Mouse (Mus musculus) forebrain, embryonic 12.5 days (tissue): ENCODE results near the gene Fam136a. TPM values are rescaled to one million over a fixed set of nuclear protein-coding genes. Genes with fewer than 3 reads are reported as not detected.

ENCODE experiments used
- ATAC-seq: fragments of 200-750 bp; cut with Nextera tagmentation; 2 replicates; pipeline ENCODE4 v1.8.0; 2017; ENCODE audit warnings: moderate TSS enrichment; ENCODE audit not compliant: low FRiP score
- H3K27ac ChIP-seq: fragments of 300-500 bp; sonication (generic); 2 replicates; pipeline ENCODE4 v1.5.1; 2016; ENCODE audit warnings: mild to moderate bottlenecking
- H3K27me3 ChIP-seq: fragments of 300-500 bp; sonication (generic); 2 replicates; pipeline ENCODE4 v1.6.1; 2016; ENCODE audit warnings: mild to moderate bottlenecking
- H3K36me3 ChIP-seq: fragments of 300-500 bp; sonication (generic); replicated peaks from 2 replicates; pipeline ENCODE4 v1.6.1; 2016; ENCODE audit warnings: mild to moderate bottlenecking
- H3K4me1 ChIP-seq: fragments of 300-500 bp; sonication (generic); 2 replicates; pipeline ENCODE4 v1.6.1; 2016
- H3K4me2 ChIP-seq: fragments of 300-500 bp; sonication (generic); 2 replicates; pipeline ENCODE4 v1.6.1; 2016; ENCODE audit warnings: mild to moderate bottlenecking, moderate library complexity
- H3K4me3 ChIP-seq: fragments of 300-500 bp; sonication (generic); replicated peaks from 2 replicates; pipeline ENCODE4 v1.5.1; 2016; ENCODE audit warnings: mild to moderate bottlenecking
- H3K9ac ChIP-seq: fragments of 300-500 bp; sonication (generic); 2 replicates; pipeline ENCODE4 v1.6.1; 2016; ENCODE audit warnings: mild to moderate bottlenecking
- H3K9me3 ChIP-seq: fragments of 300-500 bp; sonication (generic); 2 replicates; pipeline ENCODE4 v1.6.1; 2016
- WGBS: fragments of 180-500 bp; shearing (Covaris S2); methylation state at CpG from one replicate; pipeline ENCODE4 v1.1.7; 2016; 5-methylcytosine and 5-hydroxymethylcytosine counted together
- polyA plus RNA-seq: library from polyadenylated mRNA; unstranded; fragments of >200 nt; fragmentation: Nextera tagmentation; extraction: Ambion mirVana; gene quantifications from 2 replicates; pipeline ENCODE4 v1.2.1, GENCODE M21; 2016

Fam136a gene
- polyA plus RNA-seq, 1 experiment from 2014 or later = 131 TPM

DNA sequence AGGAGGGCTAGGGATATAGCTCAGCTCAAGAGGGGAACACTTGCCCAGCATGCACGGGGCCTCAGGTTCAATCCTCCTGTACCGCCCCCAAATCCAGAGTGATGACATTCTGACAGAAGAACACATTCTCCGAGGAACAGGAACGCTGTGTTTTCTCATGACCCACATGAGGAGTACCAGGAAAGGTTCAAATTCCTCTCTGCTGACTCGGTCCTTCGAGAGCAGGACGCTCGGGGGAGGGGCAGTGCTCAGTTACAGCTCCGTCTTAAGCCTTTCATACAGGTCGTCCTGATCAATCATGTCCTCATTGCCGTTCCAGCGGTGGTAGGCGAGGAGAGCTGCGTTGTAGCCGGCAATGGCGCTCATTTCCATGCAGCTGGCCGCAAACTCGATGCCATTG is 23.0 kb downstream of the Fam136a start:
- 91% methylated on average over 18 of the region's 18 CpGs for WGBS
- ATAC-seq = no peak
- H3K36me3 ChIP-seq = peaks cover 73% of the 10 kb centered on the region

DNA sequence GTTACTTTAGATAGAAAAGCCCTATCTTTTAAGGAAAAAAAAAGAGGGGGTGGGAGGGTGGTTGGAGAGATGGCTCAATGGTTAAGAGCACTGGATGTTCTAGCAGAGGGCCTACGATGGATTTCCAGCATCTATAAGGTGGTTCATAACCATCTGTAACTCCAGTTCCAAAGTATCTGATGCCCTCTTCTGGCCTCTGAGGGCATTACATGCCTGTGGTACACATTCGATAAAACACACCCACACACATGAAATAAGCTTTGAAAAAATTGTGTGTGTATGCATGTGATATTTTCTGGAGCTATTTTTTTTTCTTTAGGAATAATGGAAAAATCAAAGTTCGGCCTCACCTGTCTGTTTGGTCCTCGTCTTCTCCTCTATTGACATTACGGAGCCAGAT is 25.9 kb downstream of the Fam136a start:
- no peak overlapping the region for H3K4me2 ChIP-seq
- H3K4me3 ChIP-seq = no peak overlapping the region
- no peak for ATAC-seq
- no peaks in the 10 kb centered on the region for H3K9me3 ChIP-seq
- no peaks in the 10 kb centered on the region for H3K27me3 ChIP-seq
- peaks cover 23% of the 10 kb centered on the region for H3K4me1 ChIP-seq
- H3K27ac ChIP-seq = no peak overlapping the region
- no peak overlapping the region for H3K9ac ChIP-seq
- peaks cover 69% of the 10 kb centered on the region for H3K36me3 ChIP-seq
- 91% methylated on average over 5 of the region's 5 CpGs for WGBS

More for the DNA sequence above, 23.0 kb downstream of the Fam136a start:
- H3K27me3 ChIP-seq = no peaks in the 10 kb centered on the region
- no peak overlapping the region for H3K4me3 ChIP-seq
- no peak overlapping the region for H3K4me2 ChIP-seq
- no peak overlapping the region for H3K27ac ChIP-seq
- H3K9ac ChIP-seq = no peak overlapping the region
- no peaks in the 10 kb centered on the region; the same call in 1 of the 2 replicates for H3K4me1 ChIP-seq
- H3K9me3 ChIP-seq = no peaks in the 10 kb centered on the region

DNA sequence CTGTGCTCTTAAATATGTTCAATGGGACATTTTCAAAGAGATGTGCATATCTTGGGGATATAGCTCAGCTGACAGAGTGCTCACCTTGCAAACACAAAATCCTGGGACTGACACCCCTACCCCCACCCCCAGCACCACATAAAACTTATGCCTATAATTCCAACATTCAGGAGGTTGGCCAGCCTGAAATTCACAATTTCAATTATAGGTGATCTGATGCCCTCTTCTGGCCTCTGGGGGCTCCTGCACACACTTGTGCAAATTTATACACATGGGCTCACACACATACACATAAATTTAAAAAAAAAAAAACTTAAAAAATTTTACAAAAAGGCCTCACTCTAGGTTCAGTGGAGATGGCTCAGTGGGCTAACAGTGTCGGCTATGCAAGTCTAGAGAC is 27.7 kb downstream of the Fam136a start:
- WGBS = 90% methylated on average over 1 of the region's 1 CpGs
- Histone ChIP-seq H3K9me3 (no peaks in the 10 kb centered on the region), H3K36me3 (peaks cover 55% of the 10 kb centered on the region), H3K9ac (no peak overlapping the region), H3K27ac (no peak overlapping the region), H3K27me3 (0 out of 2 replicates have a peak, but pooled peaks cover 4% of the 10 kb centered on the region), H3K4me1 (peaks cover 32% of the 10 kb centered on the region), H3K4me2 (no peak overlapping the region), H3K4me3 (no peak overlapping the region)
- no peak for ATAC-seq

DNA sequence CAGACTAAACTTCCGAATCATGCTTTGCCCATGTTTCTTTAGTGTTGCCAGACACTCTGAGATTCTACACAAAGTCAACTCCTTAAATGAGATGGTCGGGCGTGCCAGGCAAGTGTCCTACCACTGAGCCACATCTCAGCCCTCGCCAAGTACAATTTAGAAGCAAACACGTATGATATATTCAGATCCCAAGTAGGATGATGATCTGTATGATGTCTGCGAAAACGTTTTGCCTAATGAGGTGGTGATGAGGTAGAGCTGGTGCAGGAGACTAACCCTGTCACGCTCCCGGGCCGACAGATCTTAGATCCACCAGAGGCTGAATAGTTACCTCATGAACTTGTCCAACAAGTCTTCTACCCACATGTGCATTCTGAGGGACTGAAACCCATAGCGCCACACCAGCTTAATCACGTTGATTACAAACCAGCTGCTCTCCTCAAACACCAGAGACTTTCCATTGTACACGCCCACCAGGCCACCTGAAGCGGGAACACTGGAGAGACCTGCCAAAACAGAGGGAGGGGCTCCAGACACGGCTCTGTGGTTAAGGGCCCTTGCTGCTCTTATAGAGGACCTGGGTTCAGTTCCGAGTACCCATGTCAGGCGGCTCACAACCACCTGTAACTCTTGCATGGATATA is 28.8 kb downstream of the Fam136a start:
- H3K4me1 ChIP-seq = peaks cover 32% of the 10 kb centered on the region
- H3K4me3 ChIP-seq = no peak overlapping the region
- H3K9me3 ChIP-seq = no peaks in the 10 kb centered on the region
- H3K9ac ChIP-seq = no peak overlapping the region
- WGBS = 88% methylated on average over 17 of the region's 17 CpGs
- ATAC-seq = no peak
- H3K4me2 ChIP-seq = peak overlapping the region; percentile 88; the same call in 1 of the 2 replicates
- H3K27ac ChIP-seq = no peak overlapping the region
- H3K36me3 ChIP-seq = peaks cover 45% of the 10 kb centered on the region
- H3K27me3 ChIP-seq = 0 out of 2 replicates have a peak, but pooled peaks cover 4% of the 10 kb centered on the region

DNA sequence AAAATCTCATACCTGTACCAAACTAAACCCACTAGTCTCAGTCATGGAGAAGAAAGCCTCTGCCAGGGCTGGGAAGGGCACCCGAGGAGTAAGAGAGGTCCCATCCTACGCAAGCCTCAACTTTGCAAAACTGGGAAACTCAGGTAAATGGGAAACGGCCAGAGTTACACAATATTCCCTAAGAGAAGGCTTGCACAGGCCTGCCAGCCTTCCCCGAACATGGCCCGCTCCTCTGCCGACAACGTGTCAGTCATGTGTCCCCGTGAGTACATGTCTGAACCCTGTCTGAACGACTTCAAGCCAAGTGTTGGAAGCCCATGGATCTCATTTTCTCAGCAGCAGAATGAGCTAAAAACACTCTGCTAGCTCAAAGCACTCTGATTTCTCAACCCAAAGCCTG is 29.6 kb downstream of the Fam136a start:
- Histone ChIP-seq H3K4me3 (peak overlapping the region; percentile 93; the same call in 1 of the 2 replicates), H3K27ac (no peak overlapping the region), H3K9me3 (no peaks in the 10 kb centered on the region), H3K36me3 (peaks cover 37% of the 10 kb centered on the region), H3K9ac (peak overlapping the region; percentile 91), H3K4me1 (peaks cover 32% of the 10 kb centered on the region), H3K27me3 (0 out of 2 replicates have a peak, but pooled peaks cover 4% of the 10 kb centered on the region), H3K4me2 (peak overlapping the region; percentile 88)
- ATAC-seq = no peak
- WGBS = 90% methylated on average over 9 of the region's 9 CpGs

DNA sequence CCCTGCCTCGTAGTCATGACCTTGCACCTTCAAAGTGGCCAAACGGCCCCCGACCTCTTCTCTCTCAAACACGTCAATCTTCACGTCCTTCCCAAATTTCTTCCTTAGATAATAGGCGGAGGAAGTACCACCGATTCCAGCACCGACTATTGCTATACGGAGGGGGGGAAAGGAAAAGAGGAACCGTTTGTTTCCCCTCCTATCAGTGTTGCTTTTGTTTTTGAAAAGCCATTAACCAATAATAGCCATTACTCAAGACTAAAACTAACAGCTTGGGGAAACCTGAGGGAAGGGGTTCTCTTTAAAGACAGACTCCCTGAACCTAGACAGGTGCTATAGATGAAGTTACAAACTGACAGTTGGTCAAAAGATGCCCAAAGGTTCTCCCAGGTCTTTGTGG is 30.5 kb downstream of the Fam136a start:
- Histone ChIP-seq H3K4me3 (peak overlapping the region; percentile 93), H3K36me3 (peaks cover 27% of the 10 kb centered on the region), H3K4me2 (peak overlapping the region; percentile 88), H3K4me1 (peaks cover 34% of the 10 kb centered on the region), H3K9ac (peak overlapping the region; percentile 91), H3K27ac (peak overlapping the region; percentile 92), H3K9me3 (no peaks in the 10 kb centered on the region), H3K27me3 (0 out of 2 replicates have a peak, but pooled peaks cover 4% of the 10 kb centered on the region)
- 31% methylated on average over 10 of the region's 10 CpGs for WGBS
- no peak for ATAC-seq

DNA sequence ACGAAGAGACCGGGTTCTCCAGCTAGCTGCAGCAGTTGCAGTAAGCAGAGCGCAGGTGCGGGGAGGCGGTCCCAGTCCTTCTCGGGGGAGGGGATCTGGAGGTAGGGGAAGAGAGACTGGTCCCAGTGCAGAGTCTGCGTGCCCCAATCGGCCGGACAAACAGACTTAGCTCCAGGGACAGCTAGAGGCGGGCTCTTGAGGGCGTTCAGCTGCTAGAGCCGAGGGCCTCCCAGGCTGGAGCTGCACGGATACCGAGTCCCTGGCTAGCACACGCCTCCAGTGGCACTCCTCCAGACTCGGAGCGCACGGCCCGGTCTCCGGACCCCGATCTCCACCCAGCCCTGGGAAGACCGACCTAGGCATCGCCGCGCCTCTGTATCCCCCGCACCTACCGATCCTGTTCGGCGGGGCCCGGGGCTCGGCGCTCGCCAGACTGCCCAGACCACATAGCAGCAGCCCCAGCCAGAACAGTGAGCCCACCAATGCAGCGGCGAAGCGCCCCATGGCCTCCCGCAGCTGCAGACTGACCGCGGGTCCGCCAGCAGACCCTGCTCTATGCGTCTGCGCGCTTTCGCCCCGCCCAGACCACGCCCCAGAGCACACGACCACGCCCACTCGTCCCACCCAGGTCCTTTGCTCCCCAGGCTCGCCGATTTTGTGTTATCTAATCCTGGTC is 31.3 kb downstream of the Fam136a start, which contains the start of gene Pcyox1:
Gene Pcyox1, minus strand, starts transcription at position 574 of the 676 bp plus-strand sequence.
- peak within 1 kb of the TSS; percentile 88 for H3K4me2 ChIP-seq
- H3K4me1 ChIP-seq = peaks cover 34% of the 10 kb centered on the region
- H3K27me3 ChIP-seq = 0 out of 2 replicates have a peak, but pooled peaks cover 4% of the 10 kb centered on the region
- no peaks in the 10 kb centered on the region for H3K9me3 ChIP-seq
- peak within 1 kb of the TSS; percentile 91 for H3K9ac ChIP-seq
- H3K36me3 ChIP-seq = peaks cover 20% of the 10 kb centered on the region
- WGBS = under 1% methylated on average over 51 of the region's 51 CpGs
- H3K4me3 ChIP-seq = peak within 1 kb of the TSS; percentile 93
- peak; percentile 96 for ATAC-seq
- H3K27ac ChIP-seq = peak within 1 kb of the TSS; percentile 92

DNA sequence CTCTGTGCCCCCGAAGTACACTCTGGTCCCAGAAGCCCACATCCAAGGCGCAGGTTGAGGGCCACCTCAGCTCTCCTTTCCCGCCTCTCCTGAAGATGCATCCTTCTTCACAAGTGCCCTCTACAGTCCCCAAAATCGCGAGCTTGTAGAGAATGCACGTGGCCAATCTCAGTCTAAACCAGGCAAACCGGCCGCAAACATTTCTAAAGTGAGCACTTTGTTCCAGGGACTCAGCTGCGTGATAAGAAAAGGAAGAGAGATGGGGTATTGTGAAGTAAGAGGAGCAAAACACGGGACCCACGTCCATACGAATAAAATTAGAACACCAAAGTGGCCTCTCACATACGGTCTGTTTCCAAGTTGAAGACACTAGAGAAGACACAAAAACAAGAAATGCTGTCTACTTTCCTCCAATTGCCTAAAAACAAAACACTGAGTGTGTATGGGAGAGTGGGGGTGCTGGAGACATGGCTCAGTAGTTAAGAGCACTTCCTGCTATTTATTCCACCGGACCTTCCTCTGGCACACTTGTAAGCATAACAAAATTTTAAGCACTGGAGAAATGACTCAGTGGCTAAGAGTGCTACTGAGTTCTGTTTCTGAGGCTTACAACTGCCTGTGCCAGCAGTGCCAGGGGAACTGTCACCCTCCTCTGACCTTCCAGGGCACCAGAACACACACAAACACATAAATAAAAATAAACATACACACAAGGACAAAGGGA is 32.0 kb downstream of the Fam136a start:
- WGBS = 4% methylated on average over 14 of the region's 14 CpGs

DNA sequence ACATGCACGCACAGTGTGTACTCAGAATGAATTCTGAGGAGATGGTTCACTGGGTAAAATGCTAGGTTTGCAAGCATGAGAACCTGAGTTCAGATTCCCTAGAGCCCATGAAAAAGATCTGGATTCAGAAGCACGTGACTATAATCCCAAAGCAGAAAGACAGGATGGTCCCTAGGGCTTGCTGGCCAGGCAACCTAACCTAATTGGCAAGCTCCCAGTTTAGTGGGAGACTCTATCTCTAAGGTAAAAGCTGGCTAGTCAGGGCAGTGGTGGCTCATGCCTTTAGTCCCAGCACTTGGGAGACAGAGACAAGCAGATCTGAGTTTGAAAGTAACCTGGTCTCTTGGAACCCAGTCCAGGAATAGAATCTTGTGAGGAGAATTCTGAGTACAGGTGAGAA is 33.5 kb downstream of the Fam136a start:
- H3K9me3 ChIP-seq = no peaks in the 10 kb centered on the region
- peaks cover 5% of the 10 kb centered on the region for H3K36me3 ChIP-seq
- ATAC-seq = no peak
- no peak overlapping the region for H3K27ac ChIP-seq
- H3K4me3 ChIP-seq = no peak overlapping the region
- 0 out of 2 replicates have a peak, but pooled peaks cover 4% of the 10 kb centered on the region for H3K27me3 ChIP-seq
- H3K9ac ChIP-seq = no peak overlapping the region
- H3K4me2 ChIP-seq = no peak overlapping the region
- 86% methylated on average over 2 of the region's 2 CpGs for WGBS
- H3K4me1 ChIP-seq = peaks cover 37% of the 10 kb centered on the region

More for the DNA sequence above, 32.0 kb downstream of the Fam136a start:
- Histone ChIP-seq H3K4me2 (peak overlapping the region; percentile 88), H3K4me3 (peak overlapping the region; percentile 93), H3K36me3 (peaks cover 13% of the 10 kb centered on the region), H3K9ac (peak overlapping the region; percentile 91), H3K27me3 (0 out of 2 replicates have a peak, but pooled peaks cover 4% of the 10 kb centered on the region), H3K27ac (peak overlapping the region; percentile 92; the same call in 1 of the 2 replicates), H3K4me1 (peaks cover 34% of the 10 kb centered on the region), H3K9me3 (no peaks in the 10 kb centered on the region)
- no peak for ATAC-seq

DNA sequence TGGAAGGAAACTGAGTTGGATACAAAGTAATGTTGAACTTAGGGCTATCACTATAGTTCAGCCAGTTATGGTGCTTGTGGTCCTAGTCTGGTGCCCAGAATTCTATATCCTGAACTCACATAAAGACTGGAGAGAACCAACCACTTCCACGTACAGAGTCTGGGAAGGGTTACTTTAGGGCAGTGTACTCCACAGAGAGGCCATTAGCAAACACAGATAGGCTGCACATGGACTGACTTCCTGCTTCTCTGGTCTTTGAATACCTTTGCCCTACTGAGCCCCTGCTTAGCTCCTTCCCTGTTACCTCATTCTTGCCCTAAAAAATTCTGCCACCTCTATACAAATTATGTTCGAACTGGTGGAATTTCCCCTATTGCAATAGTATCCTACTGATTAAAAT is 34.5 kb downstream of the Fam136a start:
- Histone ChIP-seq H3K36me3 (no peaks in the 10 kb centered on the region), H3K4me1 (peaks cover 27% of the 10 kb centered on the region), H3K9me3 (no peaks in the 10 kb centered on the region), H3K27me3 (0 out of 2 replicates have a peak, but pooled peaks cover 4% of the 10 kb centered on the region), H3K27ac (no peak overlapping the region), H3K4me3 (no peak overlapping the region), H3K9ac (no peak overlapping the region), H3K4me2 (no peak overlapping the region)
- ATAC-seq = no peak
- 90% methylated on average over 2 of the region's 2 CpGs for WGBS

DNA sequence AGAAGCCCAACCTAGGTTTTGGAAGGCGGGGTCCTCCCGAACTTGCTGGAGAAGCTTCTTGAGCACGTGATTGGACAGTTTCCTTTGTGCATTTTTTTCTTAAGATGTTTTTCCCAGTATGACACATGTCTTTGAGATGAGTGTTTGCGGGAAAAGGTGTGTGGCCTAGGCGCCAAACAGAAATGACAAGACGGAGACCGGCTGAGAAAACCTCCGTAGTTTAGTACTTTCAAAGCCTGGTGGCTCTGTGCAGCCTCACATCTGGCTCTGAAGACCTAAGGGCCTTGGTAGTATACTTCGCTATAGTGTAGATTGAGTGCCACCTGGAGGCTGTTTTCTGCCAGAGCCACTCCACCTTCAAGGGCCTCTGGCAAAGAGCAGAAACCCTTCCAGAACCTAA is 35.5 kb downstream of the Fam136a start:
- Histone ChIP-seq H3K4me2 (peak overlapping the region; percentile 32), H3K4me3 (no peak overlapping the region; the same call in 1 of the 2 replicates), H3K9ac (no peak overlapping the region), H3K9me3 (no peaks in the 10 kb centered on the region), H3K4me1 (peaks cover 17% of the 10 kb centered on the region), H3K27ac (no peak overlapping the region), H3K36me3 (no peaks in the 10 kb centered on the region), H3K27me3 (0 out of 2 replicates have a peak, but pooled peaks cover 4% of the 10 kb centered on the region)
- no peak for ATAC-seq
- 6% methylated on average over 9 of the region's 9 CpGs for WGBS
